Comparison of ENCODE assay signal across 14 mouse cellular contexts in genomic region chr10:120663396-120663795, GRCm38 (mm10).
"Had no signal": no experiment of that assay in that cellular context is flagged by ENCODE, and none has a peak within 500 bp of the region (broad histone marks: within the 10 kb centered on the region; RNA-seq: fewer than 3 reads in every experiment).

No protein-coding gene starts in this region.

- H3K4me2 ChIP-seq: kidney, embryonic 15.5 days; liver, embryonic 11.5 days; liver, embryonic 15.5 days; neural tube, embryonic 13.5 days had no signal

- DNase-seq: kidney, postnatal 14 days; left cerebral cortex, postnatal 4 days; lung, adult 2 months; lung, postnatal 36 days; midbrain, embryonic 14.5 days; right cerebral cortex, adult 18-20 months; right cerebral cortex, postnatal 25 days; thymus, postnatal 36 days had no signal

- H3K4me3 ChIP-seq: kidney, embryonic 15.5 days; liver, embryonic 15.5 days; midbrain, embryonic 10.5 days; neural tube, embryonic 13.5 days had no signal

- H3K36me3 ChIP-seq: kidney, embryonic 15.5 days; liver, embryonic 15.5 days; midbrain, embryonic 10.5 days; neural tube, embryonic 13.5 days had no signal

- H3K9me3 ChIP-seq: kidney, embryonic 15.5 days; liver, embryonic 15.5 days; midbrain, embryonic 10.5 days; neural tube, embryonic 13.5 days had no signal

- H3K4me1 ChIP-seq: liver, embryonic 15.5 days had no signal

- H3K27ac ChIP-seq: kidney, embryonic 15.5 days; liver, embryonic 15.5 days; midbrain, embryonic 10.5 days; neural tube, embryonic 13.5 days had no signal

- H3K9ac ChIP-seq: kidney, embryonic 15.5 days; liver, embryonic 15.5 days; neural tube, embryonic 13.5 days had no signal

- ATAC-seq: lung, postnatal 0 days had no signal

- H3K27me3 ChIP-seq: kidney, embryonic 15.5 days; liver, embryonic 15.5 days had no signal
